Mouse (Mus musculus) CH12.LX (cell line): ENCODE data around the gene Tex10. TPM values are rescaled to one million over a fixed set of nuclear protein-coding genes. Genes with fewer than 3 reads are reported as not detected.

ENCODE experiments used
- DNase-seq: peaks from one replicate; pipeline ENCODE4 v3.0.0-alpha.2; 2013; ENCODE audit errors: extremely low read depth
- H3K27ac ChIP-seq: 2 replicates; pipeline ENCODE4 v1.5.1; 2012; ENCODE audit warnings: low read depth, mild to moderate bottlenecking, control low read depth, moderate library complexity; ENCODE audit not compliant: insufficient read depth
- H3K27me3 ChIP-seq: replicated peaks from 2 replicates; pipeline ENCODE3; 2012; ENCODE audit warnings: inconsistent platforms
- H3K36me3 ChIP-seq, 2 experiments: replicated peaks in 1 of 2; 2 replicates each; pipeline versions ENCODE3 to v1.6.1; 2012; ENCODE audit warnings: inconsistent platforms in 1 of 2, low read length in 1 of 2, mild to moderate bottlenecking in 1 of 2, mixed read lengths in 1 of 2, moderate library complexity in 1 of 2; ENCODE audit not compliant: control insufficient read depth in 1 of 2, insufficient read depth in 1 of 2
- H3K4me1 ChIP-seq, 2 experiments: 2 replicates each; pipeline ENCODE4 v1.6.1; 2012; ENCODE audit warnings: inconsistent platforms in 1 of 2, moderate library complexity in 1 of 2; ENCODE audit not compliant: insufficient read depth in 2 of 2, control insufficient read depth in 1 of 2
- H3K4me2 ChIP-seq: 2 replicates; pipeline ENCODE4 v1.6.1; 2012; ENCODE audit warnings: low read depth, mild to moderate bottlenecking, control low read depth; ENCODE audit not compliant: poor library complexity, insufficient read depth, severe bottlenecking
- H3K4me3 ChIP-seq, 3 experiments: fragments of 150-350 bp in 1 of 3; sonication (generic) in 1 of 3; replicated peaks in 1 of 3; 2 replicates each; pipeline versions ENCODE3 to v1.5.1; 2011 to 2012; ENCODE audit warnings: low read depth in 2 of 3, low read length in 2 of 3, mild to moderate bottlenecking in 2 of 3, moderate library complexity in 2 of 3, control low read depth in 1 of 3, improper control_type of control experiment in 1 of 3, inconsistent platforms in 1 of 3, mixed read lengths in 1 of 3; ENCODE audit not compliant: poor library complexity in 1 of 3
- H3K79me2 ChIP-seq: replicated peaks from 2 replicates; pipeline ENCODE4 v1.6.1; 2012; ENCODE audit warnings: mild to moderate bottlenecking, moderate library complexity; ENCODE audit not compliant: control insufficient read depth, poor library complexity, insufficient read depth, severe bottlenecking; ENCODE audit errors: extremely low read depth
- H3K9ac ChIP-seq: 2 replicates; pipeline ENCODE4 v1.6.1; 2012; ENCODE audit warnings: low read depth, mild to moderate bottlenecking, control low read depth, moderate library complexity; ENCODE audit not compliant: insufficient read depth
- H3K9me3 ChIP-seq: replicated peaks from 2 replicates; pipeline ENCODE3; 2012; ENCODE audit warnings: low read length, inconsistent platforms, mixed read lengths
- CHD1 ChIP-seq: IDR thresholded peaks from 2 replicates; pipeline ENCODE4 v1.6.1; 2012; ENCODE audit warnings: low read depth, low read length, improper control_type of control experiment, inconsistent platforms
- EP300 ChIP-seq: IDR thresholded peaks from 2 replicates; pipeline ENCODE4 v1.6.1; 2011; ENCODE audit warnings: low read length, improper control_type of control experiment
- GABPA ChIP-seq: IDR thresholded peaks from 2 replicates; pipeline ENCODE4 v1.6.1; 2012; ENCODE audit warnings: low read depth, low read length, improper control_type of control experiment, inconsistent platforms; ENCODE audit not compliant: insufficient replicate concordance
- IRF4 ChIP-seq: IDR thresholded peaks from 2 replicates; pipeline ENCODE4 v1.6.1; 2014; ENCODE audit warnings: low read depth, mild to moderate bottlenecking, inconsistent platforms, low read length, improper control_type of control experiment
- JUND ChIP-seq: conservative IDR thresholded peaks from 2 replicates; pipeline ENCODE4 v1.6.1; 2011; ENCODE audit warnings: low read depth, low read length, improper control_type of control experiment
- KAT2A ChIP-seq: IDR thresholded peaks from 2 replicates; pipeline ENCODE4 v1.6.1; 2012; ENCODE audit warnings: low read length, improper control_type of control experiment, inconsistent platforms; ENCODE audit not compliant: insufficient replicate concordance
- MAX ChIP-seq: IDR thresholded peaks from 2 replicates; pipeline ENCODE4 v1.6.1; 2011; ENCODE audit warnings: low read length, improper control_type of control experiment
- MEF2A ChIP-seq: IDR thresholded peaks from 2 replicates; pipeline ENCODE4 v1.6.1; 2014; ENCODE audit warnings: low read depth, mild to moderate bottlenecking, inconsistent platforms, low read length, improper control_type of control experiment, borderline replicate concordance
- NELFE ChIP-seq: IDR thresholded peaks from 2 replicates; pipeline ENCODE4 v1.6.1; 2011; ENCODE audit warnings: low read depth, low read length, improper control_type of control experiment
- POLR2A ChIP-seq: IDR thresholded peaks from 2 replicates; pipeline ENCODE4 v1.6.1; 2011; ENCODE audit warnings: low read depth, mild to moderate bottlenecking, improper control_type of control experiment, low read length
- POLR2AphosphoS2 ChIP-seq: IDR thresholded peaks from 2 replicates; pipeline ENCODE4 v1.6.1; 2011; ENCODE audit warnings: low read depth, low read length, improper control_type of control experiment
- RAD21 ChIP-seq: IDR thresholded peaks from 2 replicates; pipeline ENCODE4 v1.6.1; 2011; ENCODE audit warnings: low read depth, mild to moderate bottlenecking, low read length, improper control_type of control experiment, moderate library complexity
- RCOR1 ChIP-seq: conservative IDR thresholded peaks from 2 replicates; pipeline ENCODE4 v1.6.1; 2012; ENCODE audit warnings: low read depth, mild to moderate bottlenecking, inconsistent platforms, low read length, improper control_type of control experiment
- SIN3A ChIP-seq: IDR thresholded peaks from 2 replicates; pipeline ENCODE4 v1.6.1; 2012; ENCODE audit warnings: low read length, improper control_type of control experiment, inconsistent platforms
- TBP ChIP-seq: conservative IDR thresholded peaks from 2 replicates; pipeline ENCODE4 v1.6.1; 2011; ENCODE audit warnings: low read depth, low read length, improper control_type of control experiment
- dilution Hi-C: fragments of 300-500 bp; cut with MboI; formaldehyde crosslinking; loops from 2 replicates; pipeline ENCODE4 v1.14.3; 2020; ENCODE audit warnings: low sequenced_read_pairs; ENCODE audit not compliant: extremely low pct_unique_long_range_greater_than_20kb, extremely low pct_ligation_motif_present
- in situ Hi-C: fragments of 300-500 bp; cut with MboI; formaldehyde crosslinking; loops from 3 replicates; pipeline ENCODE4 v1.14.3; 2019; ENCODE audit warnings: low sequenced_read_pairs, low pct_ligation_motif_present, low pct_unique_long_range_greater_than_20kb, mixed read lengths
- polyA plus RNA-seq: library from polyadenylated mRNA; unstranded; fragments of >175 nt; gene quantifications from 2 replicates; pipeline ENCODE4 v1.2.1, GENCODE M21; 2012; ENCODE audit warnings: low read depth; ENCODE audit not compliant: insufficient read length
- total RNA-seq, 2 experiments: library from RNA; depleted of rRNA; stranded (reverse); fragments of 300-350 nt in 1 of 2; fragments of >200 nt in 1 of 2; gene quantifications; 2 replicates each; pipeline ENCODE4 v1.2.3; 2012 to 2014

The Tex10 gene
- total and polyA plus RNA-seq, 3 experiments: 34.2 to 61.9 (median 46.3) TPM

GRCm38 (mm10) chr4:48472052-48472791 lies 1.0 kb downstream of the Tex10 start:
- Histone ChIP-seq H3K79me2 (peaks cover 34% of the 10 kb centered on the region), H3K27ac (no peak overlapping the region), H3K4me3 (peak overlapping the region; percentile 80 to 95 (median 89)), H3K9ac (peak overlapping the region; percentile 86), H3K4me1 (peaks cover 0 to 18% of the 10 kb centered on the region in 2 experiments; a peak in 2 of 4 replicates), H3K27me3 (no peaks in the 10 kb centered on the region), H3K36me3 (peaks cover 10 to 28% of the 10 kb centered on the region in 2 experiments), H3K4me2 (peak overlapping the region; percentile 56), H3K9me3 (no peaks in the 10 kb centered on the region)
- dilution Hi-C loops: no loop called here
- DNase-seq: peak; percentile 17
- TF ChIP-seq SIN3A: peak; percentile 38; the same call in 1 of the 2 replicates
- peak; percentile 48; the same call in 1 of the 2 replicates for TF ChIP-seq MAX
- no peak for TF ChIP-seq RAD21
- 0 out of 2 replicates have a peak, but pooled peaks have one; percentile 21 for TF ChIP-seq CHD1
- in situ Hi-C loops: no loop called here

GRCm38 (mm10) chr4:48470977-48471376 lies 2.3 kb downstream of the Tex10 start:
- no peak overlapping the region; the same call in 1 of the 2 replicates for H3K9ac ChIP-seq
- no peaks in the 10 kb centered on the region for H3K27me3 ChIP-seq
- peak overlapping the region in 2 of 3 experiments; percentile 89 to 95 for H3K4me3 ChIP-seq
- peaks cover 15 to 40% of the 10 kb centered on the region in 2 experiments for H3K36me3 ChIP-seq
- TF ChIP-seq SIN3A (0 out of 2 replicates have a peak, but pooled peaks have one; percentile 21), POLR2AphosphoS2 (no peak)
- dilution Hi-C loops (no loop called here), in situ Hi-C loops (no loop called here)
- DNase-seq: no peak
- H3K79me2 ChIP-seq: peaks cover 39% of the 10 kb centered on the region
- H3K4me2 ChIP-seq: peak overlapping the region; percentile 56
- no peak overlapping the region for H3K27ac ChIP-seq
- H3K9me3 ChIP-seq: no peaks in the 10 kb centered on the region
- peaks cover 0 to 18% of the 10 kb centered on the region in 2 experiments; a peak in 2 of 4 replicates for H3K4me1 ChIP-seq

GRCm38 (mm10) chr4:48461060-48461459 lies 12.2 kb downstream of the Tex10 start:
- Histone ChIP-seq H3K4me3 (no peak overlapping the region), H3K9me3 (no peaks in the 10 kb centered on the region), H3K9ac (no peak overlapping the region), H3K79me2 (no peaks in the 10 kb centered on the region), H3K27ac (no peak overlapping the region), H3K4me2 (no peak overlapping the region), H3K36me3 (peaks cover 34 to 73% of the 10 kb centered on the region in 2 experiments), H3K4me1 (no peaks in the 10 kb centered on the region), H3K27me3 (no peaks in the 10 kb centered on the region)
- dilution Hi-C loops (no loop called here), in situ Hi-C loops (no loop called here)
- DNase-seq: no peak
- TF ChIP-seq SIN3A (no peak), MEF2A (no peak), GABPA (no peak), KAT2A (no peak), IRF4 (no peak), NELFE (no peak), RAD21 (no peak), EP300 (no peak), POLR2A (no peak), TBP (no peak), RCOR1 (no peak), JUND (no peak)
